Mouse (Mus musculus) adrenal gland, postnatal 4 days (tissue): ENCODE data around the gene Col27a1. TPM values are rescaled to one million over a fixed set of nuclear protein-coding genes. Genes with fewer than 3 reads are reported as not detected.

Experiments used
- DNase-seq, 2 experiments: peaks; one replicate each; pipeline ENCODE4 v3.0.0; 2021 to 2022; ENCODE audit warnings: low spot score in 2 of 2, mixed read lengths in 2 of 2
- total RNA-seq, 2 experiments: library from RNA; stranded (reverse); gene quantifications; 2 replicates each; pipeline ENCODE4 v1.2.3; 2021

Gene Col27a1
- total RNA-seq, 2 experiments from 2014 or later, result 17.2 to 20.8 TPM

GRCm38 (mm10) chr4:63222246-63222645 lies 8.4 kb downstream of the Col27a1 start:
- no peak for DNase-seq

- no peak for DNase-seq
Observed at GRCm38 (mm10) chr4:63225373-63225772, 11.6 kb downstream of the Col27a1 start.

GRCm38 (mm10) chr4:63226164-63226882 lies 12.5 kb downstream of the Col27a1 start:
- DNase-seq, result no peak

- DNase-seq, result no peak
Observed at GRCm38 (mm10) chr4:63226883-63227235, 13.1 kb downstream of the Col27a1 start.

- no peak for DNase-seq
Observed at GRCm38 (mm10) chr4:63228943-63229342, 15.1 kb downstream of the Col27a1 start.

GRCm38 (mm10) chr4:63229991-63230581 lies 16.3 kb downstream of the Col27a1 start:
- no peak for DNase-seq

- DNase-seq, result peak in 1 of 2 experiments; percentile 32
Observed at GRCm38 (mm10) chr4:63231121-63231520, 17.3 kb downstream of the Col27a1 start.

GRCm38 (mm10) chr4:63232542-63233020 lies 18.8 kb downstream of the Col27a1 start:
- no peak for DNase-seq

- DNase-seq, result no peak
Observed at GRCm38 (mm10) chr4:63233557-63234452, 20.0 kb downstream of the Col27a1 start.

- DNase-seq, result no peak
Observed at GRCm38 (mm10) chr4:63234852-63235251, 21.0 kb downstream of the Col27a1 start.

GRCm38 (mm10) chr4:63236235-63236634 lies 22.4 kb downstream of the Col27a1 start:
- DNase-seq, result no peak

- no peak for DNase-seq
Observed at GRCm38 (mm10) chr4:63237225-63237624, 23.4 kb downstream of the Col27a1 start.

- no peak for DNase-seq
Observed at GRCm38 (mm10) chr4:63238141-63238540, 24.3 kb downstream of the Col27a1 start.

GRCm38 (mm10) chr4:63238722-63239121 lies 24.9 kb downstream of the Col27a1 start:
- no peak for DNase-seq

- no peak for DNase-seq
Observed at GRCm38 (mm10) chr4:63241031-63241430, 27.2 kb downstream of the Col27a1 start.

- DNase-seq, result no peak
Observed at GRCm38 (mm10) chr4:63247991-63248390, 34.2 kb downstream of the Col27a1 start.

GRCm38 (mm10) chr4:63248951-63249350 lies 35.1 kb downstream of the Col27a1 start:
- DNase-seq, result no peak

- no peak for DNase-seq
Observed at GRCm38 (mm10) chr4:63251760-63252159, 38.0 kb downstream of the Col27a1 start.

GRCm38 (mm10) chr4:63253716-63254115 lies 39.9 kb downstream of the Col27a1 start:
- no peak for DNase-seq

- no peak for DNase-seq
Observed at GRCm38 (mm10) chr4:63254151-63254550, 40.3 kb downstream of the Col27a1 start.

GRCm38 (mm10) chr4:63256371-63256770 lies 42.6 kb downstream of the Col27a1 start:
- no peak for DNase-seq

- no peak for DNase-seq
Observed at GRCm38 (mm10) chr4:63257346-63257745, 43.5 kb downstream of the Col27a1 start.
